Mouse (Mus musculus) T-helper 1 cell (primary cell): ENCODE data around the gene Rhoh.

Experiments used
- in situ Hi-C: fragments of 300-600 bp; cut with MboI, MseI; formaldehyde crosslinking; loops from one replicate; pipeline ENCODE4 v1.15.1; 2025; ENCODE audit warnings: high pct_unique_total_duplicates

Rhoh gene

DNA sequence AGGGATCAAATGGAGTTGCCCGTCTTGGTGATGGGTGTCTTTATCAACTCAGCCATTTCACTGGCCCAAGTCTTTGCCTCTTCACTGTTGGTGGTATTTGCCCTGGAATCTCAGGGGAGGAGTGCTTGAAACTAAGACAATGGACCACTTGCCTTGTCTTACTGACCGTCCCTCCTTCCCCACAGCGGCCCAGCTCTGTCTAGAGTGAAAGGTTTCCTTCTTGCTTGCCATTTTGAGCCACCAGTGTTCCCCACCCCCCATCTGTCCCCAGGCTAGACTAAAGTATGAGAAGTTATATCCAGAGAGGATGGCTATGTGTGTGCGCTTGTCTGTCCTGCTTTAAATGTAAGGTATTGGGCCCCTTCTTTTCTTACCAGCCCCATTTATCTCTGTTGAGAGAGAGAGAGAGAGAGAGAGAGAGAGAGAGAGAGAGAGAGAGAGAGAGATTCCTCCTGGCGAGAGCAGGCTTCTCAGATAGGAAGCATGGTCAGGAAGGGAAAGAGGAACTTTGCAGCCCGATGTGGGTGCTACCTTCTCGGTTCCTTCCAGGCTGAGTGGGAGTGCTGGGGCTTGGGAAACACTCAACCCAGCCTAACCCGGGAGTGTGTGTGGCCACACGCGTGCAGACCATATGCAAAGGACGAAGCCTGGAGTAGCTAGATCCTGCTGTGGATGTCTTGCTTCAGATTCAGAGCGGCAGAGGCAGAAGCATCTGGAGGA is 572 bp upstream of the Rhoh start:
- in situ Hi-C loops, result no loop called here

DNA sequence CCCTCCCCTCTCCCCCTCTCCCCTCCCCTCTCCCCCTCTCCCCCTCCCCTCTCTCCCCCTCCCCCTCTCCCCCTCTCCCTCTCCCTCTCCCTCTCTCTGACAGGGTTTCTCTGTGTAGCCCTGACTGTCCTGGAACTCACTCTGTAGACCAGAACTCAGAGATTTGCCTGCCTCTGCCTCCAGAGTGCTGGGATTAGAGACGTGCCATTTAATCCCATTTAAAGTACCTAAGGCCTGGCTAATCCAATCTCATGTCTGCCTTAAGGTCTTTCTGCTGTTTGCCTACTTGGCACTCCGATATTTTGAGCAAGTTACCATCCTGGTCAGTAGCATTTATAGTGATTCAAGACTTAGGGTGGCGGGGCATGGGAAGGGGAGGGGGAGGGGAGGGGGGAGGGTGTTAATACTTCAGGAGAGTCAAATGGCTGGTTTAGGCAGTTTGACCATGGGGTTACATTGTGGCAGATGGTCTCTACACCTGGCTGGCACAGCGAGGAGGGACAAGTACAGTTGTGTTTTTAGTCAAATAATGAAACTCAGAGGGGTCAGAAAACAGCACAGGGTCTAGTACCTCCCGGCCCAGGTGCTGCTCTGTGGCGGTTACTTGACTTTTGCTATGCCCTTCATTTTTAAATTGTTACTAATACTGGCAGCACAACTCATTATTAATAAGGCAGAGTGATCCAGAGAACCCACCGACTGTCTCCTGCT is 1.4 kb downstream of the Rhoh start:
- in situ Hi-C loops, result no loop called here

DNA sequence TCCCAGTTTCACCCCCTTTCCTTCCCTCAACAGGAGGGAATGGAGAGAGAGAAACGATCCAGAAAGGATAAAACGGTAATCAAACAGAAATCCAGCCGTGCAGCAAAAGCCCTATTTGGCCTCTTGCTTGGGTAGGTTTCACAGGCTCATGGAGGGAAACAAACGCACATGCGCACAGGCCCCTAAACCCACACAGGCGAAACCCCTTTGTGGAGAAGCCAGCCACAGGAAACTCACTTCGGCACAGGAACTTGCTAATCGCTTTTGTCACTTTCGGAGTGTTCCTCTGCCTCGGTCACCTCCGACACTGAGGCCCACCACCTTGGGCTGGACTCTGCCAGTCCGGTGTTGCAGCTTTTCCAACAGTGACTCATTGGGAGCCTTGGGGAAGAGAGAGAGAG is 2.3 kb downstream of the Rhoh start:
- in situ Hi-C loops, result no loop called here

DNA sequence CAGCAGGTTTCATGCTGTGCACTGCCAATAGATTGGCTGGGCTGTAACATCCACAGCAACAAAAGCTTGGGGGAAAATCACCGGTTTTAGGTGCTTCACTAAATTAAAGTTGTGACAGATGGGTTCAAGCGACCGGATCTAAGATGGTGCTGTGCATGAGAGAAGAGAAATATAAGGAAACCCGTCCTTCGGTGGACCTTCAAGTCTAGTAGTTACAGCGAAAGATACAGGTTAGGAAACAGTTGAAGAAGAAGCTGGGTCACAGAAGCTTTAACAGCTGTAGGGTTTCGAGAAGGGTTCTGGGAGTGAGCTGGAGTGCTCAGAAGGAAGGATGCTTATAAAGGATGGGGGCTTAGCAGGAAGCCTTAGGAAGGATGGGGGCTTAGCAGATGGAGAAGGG is 3.5 kb downstream of the Rhoh start:
- in situ Hi-C loops, result no loop called here

DNA sequence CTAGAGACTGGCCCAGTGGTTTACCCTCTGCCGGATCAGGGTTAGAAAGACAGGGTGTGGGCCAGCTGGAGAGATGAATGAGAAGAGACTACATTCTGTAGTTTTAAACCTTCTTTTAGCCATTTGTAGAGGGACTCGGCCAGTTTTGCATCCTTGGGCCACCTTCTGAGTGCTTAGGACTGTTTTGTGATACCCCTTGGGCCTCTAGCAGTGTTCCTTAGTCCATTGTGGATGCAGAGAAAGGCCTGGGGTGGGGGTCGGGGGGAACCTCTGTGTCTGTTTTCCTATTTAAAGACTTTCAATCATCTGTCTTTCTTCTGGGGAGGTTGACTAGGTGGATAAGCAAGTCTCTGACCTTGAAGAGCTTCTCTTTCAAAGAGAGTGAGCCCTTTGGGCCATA is 3.9 kb downstream of the Rhoh start:
- in situ Hi-C loops, result no loop called here

DNA sequence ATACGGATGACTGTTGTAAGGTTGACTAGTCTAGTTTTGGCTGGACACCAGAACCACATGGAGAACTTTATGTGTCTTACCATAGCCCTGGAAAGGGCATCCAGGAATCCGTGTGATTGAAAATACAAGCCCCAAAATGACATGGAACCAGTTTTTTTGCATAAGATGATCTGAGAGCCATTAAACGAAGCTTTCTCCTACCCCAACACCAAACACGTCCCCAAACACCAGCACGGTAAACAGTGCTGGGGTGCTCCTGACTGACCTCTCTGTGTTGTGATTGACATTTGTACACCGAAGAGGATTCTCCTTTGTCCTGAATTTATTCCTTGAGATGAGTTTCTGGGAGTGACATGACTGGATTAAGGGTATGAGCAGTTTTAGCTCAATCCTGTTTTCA is 5.6 kb downstream of the Rhoh start:
- in situ Hi-C loops, result no loop called here

DNA sequence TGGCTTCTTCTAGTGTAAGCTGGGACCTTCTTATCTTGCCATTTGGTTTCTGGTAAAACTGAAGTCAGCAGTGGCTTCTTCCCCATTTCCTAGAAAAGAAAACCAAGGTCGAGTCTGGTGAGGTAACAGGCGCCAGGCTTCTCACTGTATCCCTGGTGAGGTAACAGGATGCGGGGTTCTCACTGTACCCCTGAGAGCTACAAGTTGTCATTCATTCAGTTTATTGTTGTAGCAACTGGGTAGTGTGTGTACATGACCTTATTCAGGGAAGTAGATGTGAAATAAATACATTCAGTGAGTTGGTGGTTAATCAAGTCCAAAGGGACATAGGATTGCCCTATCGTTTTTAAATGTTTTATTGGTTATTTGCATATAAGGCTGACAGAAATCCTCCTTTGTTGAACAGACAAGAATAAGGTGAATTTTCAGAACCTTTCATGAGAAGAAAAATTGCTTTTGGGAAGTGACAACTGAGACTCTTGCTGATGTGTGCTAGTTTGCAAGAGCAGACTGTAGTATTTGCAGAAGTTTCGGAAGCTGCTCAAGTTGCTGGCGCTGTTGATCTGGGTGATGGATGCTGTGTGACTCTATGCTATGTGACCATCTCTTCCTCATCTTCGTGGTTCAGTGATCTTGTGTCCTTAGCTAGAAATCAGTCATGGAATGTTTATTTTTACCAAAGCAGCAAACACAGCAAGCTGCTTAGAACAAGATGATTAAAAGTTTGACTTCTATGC is 6.5 kb downstream of the Rhoh start:
- in situ Hi-C loops, result no loop called here

DNA sequence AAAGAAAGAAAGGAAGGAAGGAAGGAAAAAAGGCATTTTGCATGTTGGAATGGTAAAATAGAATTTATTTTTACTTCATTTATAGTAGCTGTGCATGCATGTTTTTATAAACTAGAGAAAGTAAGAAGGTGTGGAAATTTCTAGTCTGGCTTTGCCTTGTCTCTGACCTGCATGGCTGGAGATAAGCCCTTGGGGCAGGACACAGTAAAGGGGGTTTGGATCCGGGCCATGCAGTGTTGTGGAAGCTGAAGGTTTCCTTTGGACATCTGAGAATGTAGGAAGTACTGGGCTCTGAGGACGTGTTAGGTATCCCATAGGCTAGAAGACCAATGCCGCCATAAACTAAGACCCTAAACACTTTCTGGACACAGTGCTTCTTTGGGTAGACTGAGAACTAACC is 7.4 kb downstream of the Rhoh start:
- in situ Hi-C loops, result no loop called here

DNA sequence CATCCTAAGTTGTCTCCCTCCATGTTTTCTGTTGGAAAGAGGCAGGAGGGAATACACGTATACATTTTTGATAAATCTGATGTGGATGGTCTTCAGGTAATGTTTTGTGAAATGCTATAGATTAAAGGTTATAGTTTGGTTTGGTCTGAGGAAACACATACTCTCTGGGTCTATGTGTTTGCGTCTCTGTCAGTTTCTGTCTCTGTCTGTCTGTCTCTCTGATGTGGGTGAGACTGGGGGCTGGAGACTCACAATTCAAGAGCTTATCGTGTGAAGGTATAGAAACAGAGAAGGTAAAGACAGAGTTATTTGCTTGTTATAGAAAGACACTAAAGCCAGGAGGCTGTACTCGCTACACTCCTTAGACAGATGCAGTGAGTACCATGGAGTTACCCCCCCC is 8.6 kb downstream of the Rhoh start:
- in situ Hi-C loops, result no loop called here

DNA sequence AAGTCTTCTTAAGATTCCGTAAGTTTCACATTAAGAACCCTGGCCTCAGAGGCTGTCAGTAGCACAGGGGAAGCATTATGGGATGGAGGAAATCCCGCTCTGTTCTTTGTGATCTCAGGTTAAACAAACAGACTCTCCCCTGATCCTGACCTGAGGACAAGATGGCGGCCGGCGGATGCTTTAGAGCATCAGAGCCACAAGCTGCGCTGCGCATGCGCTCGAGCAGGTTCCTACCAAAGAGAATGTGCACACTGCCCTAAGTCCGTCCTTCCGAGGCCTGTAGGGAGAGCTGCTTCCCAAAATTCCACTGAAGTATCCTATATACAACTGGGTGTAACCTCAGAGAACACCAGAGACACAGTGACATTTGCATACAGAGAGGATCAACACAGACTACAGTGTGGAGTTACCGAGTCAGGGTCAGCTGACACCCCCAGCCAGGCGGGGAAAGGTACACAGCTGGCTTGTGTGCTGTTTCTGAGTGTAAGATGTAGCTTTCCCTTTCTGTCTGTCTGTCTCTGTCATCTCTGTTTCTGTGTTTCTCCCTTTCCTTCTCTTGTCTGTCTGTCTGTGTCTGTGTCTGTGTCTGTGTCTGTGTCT is 10.4 kb downstream of the Rhoh start:
- in situ Hi-C loops, result no loop called here

DNA sequence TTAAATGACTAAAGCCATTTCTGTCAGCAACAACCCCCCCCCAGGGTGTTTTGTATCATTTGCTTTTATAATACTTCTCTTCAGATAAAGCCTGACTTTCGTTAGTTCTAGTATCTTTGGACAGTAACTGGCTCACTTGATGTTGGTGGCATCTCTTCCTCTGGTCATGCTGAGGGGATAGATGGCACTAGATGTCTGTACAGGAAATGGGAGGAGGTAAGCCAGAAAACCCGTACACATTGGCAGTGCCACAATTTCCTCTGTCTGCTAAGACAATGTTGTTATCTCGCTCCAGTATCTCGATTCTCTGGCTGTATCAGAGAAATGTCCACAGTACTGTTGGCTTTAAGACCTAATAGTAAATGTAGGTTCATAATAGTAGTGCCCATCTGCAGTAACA is 12.2 kb downstream of the Rhoh start:
- in situ Hi-C loops, result no loop called here

DNA sequence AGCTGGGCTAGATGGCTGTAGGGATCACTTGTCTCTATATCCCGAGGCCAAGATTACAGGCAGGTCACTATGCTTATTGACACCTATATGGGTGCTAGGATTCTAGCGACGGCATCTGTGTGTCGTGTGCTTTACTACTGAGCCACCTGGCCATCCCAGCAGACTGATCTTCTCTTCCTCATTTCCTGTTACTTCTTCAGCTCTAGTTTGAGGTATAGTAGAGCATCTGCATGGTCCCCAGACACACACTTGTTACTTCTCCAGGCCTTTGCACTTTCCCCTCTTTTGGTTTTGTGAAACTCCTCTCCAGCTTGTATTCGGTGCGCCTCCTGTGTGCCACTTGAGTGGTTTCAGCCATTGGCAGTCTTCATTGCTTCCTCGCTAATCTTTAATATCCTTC is 14.3 kb downstream of the Rhoh start:
- in situ Hi-C loops, result no loop called here

DNA sequence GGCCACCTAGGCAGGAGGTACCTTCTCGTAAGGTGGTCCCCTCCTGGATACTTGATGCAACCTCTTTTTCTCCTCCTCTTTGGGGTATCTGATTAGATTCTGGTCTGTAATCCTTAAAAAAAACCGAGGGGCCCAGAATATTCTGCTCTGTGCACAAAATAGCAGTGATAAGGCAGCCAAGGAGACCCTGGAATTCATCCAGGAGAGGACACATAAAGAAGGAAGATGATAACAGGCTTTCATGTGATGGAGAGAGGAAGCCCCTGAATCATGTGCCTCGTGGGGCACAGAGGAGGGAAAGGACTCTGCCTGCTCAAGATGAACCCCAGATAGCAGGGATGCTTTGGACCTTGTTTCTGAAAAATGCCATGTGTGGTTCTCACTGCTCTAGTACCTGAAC is 17.4 kb downstream of the Rhoh start:
- in situ Hi-C loops, result no loop called here

DNA sequence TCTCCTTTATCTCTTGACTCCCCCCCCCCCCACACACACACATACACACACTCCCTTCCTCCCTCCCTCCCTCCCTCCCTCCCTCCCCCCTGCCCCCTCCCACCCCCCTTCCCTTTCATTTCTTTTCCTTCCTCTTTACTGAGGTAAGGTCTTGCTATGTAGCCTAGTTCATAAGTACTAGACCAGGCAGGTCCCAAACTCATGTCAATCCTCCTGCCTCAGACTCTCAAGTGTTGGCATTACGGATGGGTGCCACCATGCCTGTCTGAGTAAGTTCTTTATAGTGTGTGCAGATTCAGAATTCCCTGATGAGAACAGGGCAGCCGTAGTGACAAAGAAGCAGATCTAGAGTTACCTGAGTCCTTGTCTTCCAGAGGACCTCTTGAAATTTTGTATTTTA is 20.2 kb downstream of the Rhoh start:
- in situ Hi-C loops, result no loop called here

DNA sequence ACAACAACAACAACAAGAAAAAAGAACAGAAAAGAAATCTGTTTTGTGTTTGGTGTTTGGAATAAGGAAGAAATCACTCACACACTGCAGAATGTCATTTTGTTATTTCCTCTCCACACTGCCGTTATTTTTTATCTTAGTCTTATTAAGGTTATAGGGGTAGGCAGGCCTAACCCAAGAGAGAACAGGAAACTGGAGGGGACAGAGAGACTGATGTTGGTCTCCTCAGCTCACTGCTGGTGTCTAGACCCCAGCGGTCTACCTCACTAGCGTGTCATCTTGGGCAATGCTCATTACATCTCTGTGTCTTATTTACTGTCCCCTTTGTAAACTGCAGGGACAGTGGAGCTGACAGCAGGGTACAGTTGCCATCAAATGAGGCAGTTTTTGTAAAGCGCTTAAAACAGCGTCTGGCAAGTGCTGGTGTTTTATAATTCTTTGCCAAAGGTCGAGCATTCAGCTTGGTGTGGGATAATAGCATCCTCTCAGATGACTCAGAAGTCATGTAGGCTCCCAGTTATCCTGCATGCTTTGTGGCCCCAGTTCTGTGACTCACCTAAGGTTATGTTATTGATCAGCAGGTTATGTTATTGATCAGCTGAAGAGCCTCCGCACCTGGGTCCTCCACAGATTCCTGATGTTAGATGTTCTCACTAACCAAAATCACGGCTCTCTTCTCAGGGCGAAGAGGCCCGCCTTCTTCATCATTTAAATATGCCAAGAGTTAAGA is 21.6 kb downstream of the Rhoh start:
- in situ Hi-C loops, result no loop called here

DNA sequence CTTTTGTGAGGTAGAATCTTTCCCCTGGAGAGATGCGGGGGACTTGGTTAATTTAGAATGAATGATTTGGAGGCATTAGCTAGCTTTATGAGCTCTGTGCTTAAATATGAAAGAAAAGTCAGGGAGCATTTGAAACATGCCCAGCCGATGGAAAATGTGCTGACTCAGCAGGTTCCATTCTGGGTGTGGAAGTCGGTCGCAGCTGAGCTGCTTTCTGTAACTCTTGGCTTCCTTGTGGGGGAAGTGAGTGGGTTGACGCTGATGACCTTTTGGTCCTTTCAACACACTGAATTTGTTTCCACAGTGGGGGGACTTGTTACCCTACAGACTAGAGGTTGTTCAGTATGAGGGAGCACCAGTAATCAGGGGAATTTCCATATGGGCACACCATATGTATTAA is 22.3 kb downstream of the Rhoh start:
- in situ Hi-C loops, result no loop called here

DNA sequence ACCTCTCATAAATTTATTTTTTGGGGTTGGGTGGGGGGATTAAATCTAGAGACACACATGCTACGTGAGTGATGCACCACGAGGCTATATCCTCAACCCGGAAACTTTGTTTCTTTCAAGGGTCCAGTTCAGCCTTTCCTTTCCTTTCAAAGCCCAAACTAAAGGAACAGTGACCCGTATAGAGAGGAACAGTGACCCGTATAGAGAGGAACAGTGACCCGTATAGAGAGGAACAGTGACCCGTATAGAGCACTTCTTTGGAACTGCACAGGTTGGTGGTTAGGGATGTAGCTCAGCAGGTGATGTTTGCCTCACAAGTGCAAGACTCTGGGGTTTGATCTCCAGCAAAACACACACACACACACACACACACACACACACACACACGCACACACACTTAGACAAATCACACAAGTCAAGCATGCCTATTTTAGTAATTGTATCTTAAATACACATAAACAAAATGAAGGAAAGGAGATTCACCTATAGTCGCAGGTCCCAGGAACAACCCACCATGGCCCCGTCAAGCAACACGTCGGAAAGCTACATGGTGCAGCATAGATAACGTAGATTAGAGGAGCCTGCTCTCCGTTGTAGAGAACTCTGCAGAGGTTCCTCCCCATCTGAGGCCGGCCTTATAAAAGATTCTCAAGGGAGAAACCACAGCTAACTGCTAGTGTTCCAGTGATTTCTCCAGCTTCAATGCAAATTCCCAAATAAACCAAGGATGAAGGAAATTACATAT is 24.9 kb downstream of the Rhoh start:
- in situ Hi-C loops, result no loop called here

DNA sequence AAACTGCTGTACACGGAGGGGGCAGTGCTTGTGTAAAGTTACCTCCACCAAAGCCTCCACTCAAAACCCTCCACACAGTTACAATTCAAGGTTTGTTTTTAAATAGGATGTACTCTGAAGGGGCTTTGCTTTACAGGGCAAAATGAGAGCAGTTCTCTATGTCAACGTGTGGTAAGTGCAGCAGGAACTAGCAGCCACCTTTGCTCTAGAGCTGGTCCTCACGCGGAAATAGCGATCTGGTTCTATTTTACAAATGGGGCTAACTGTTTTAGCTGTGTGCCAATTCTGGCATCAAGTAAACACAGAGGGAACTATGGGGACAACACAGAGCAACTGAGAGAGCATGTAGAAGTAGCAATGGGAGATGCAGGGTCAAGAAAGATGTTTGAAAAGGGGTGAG is 27.1 kb downstream of the Rhoh start:
- in situ Hi-C loops, result no loop called here

DNA sequence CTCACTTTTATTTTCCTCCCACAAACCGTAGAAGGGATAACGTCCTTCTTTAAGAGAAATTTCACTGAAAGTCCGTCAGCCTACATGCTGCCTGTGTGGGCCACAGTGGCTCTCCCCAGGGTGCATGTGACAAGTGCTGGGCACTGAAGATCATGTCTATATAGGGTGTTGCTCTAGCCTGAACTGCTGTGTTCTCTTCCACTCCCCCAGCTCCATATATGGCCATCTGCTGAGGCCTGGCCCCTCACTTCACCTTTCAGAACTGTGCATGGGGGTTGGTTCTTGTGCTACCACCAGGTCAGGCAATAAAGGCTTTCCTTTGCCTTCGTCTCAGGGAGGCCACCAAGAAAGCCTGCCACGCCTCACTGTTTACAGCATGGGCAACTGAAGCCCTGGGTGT is 28.0 kb downstream of the Rhoh start:
- in situ Hi-C loops, result no loop called here

DNA sequence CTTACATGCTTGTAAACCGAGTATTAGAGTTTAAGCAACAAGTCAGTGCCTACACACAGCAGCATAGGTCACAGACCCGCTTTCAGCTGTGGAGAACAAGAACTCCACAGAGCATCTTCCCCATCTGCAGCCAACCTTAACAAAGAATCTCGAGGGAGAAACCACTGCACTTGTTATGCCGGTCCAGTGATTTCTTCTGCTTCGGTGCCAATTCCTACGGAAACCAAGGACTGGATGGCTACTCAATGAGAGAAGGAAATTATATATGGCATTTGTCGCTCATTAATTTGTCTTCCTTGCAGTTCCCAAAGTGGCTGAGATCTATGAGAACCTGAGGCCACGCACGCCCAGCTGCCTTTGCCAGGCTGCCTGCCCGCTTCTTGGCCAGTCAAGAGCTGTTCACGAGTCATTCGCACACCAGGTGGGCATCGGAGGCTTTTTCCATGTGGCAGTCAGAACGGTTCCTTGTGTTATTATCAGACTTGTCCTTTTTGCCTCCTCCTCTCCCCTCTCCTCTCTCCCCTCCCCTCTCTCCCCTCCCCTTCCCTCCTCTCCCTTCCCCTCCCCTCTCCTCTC is 30.3 kb downstream of the Rhoh start:
- in situ Hi-C loops, result no loop called here
